Mouse (Mus musculus) brain, embryonic 14.5 days (tissue): ENCODE measurements around the gene Ccdc194.

Experiments
- CTCF ChIP-seq: fragments of 200-500 bp; IDR thresholded peaks from 2 replicates; pipeline ENCODE4 v1.5.1; 2012; ENCODE audit warnings: inconsistent platforms, mild to moderate bottlenecking, moderate library complexity, borderline replicate concordance; ENCODE audit not compliant: insufficient read depth, insufficient read length; ENCODE audit errors: extremely low read depth
- POLR2A ChIP-seq: fragments of 200-500 bp; IDR thresholded peaks from 2 replicates; pipeline ENCODE4 v1.6.1; 2012; ENCODE audit warnings: mild to moderate bottlenecking, inconsistent platforms, borderline replicate concordance; ENCODE audit not compliant: poor library complexity, insufficient read depth, insufficient read length, severe bottlenecking; ENCODE audit errors: extremely low read depth

GRCm38 (mm10) chr8:71515043-71515442 lies 10.5 kb downstream of the Ccdc194 start:
- TF ChIP-seq POLR2A (no peak), CTCF (no peak)
